Mouse (Mus musculus): ENCODE data around the gene Pgam2.
A peak's percentile ranks its signal among the peaks of the same experiment; 100 is the strongest.

Gene Pgam2

GRCm38 (mm10) chr11:5762633-5762982 is 40.9 kb downstream of the Pgam2 start:
- DNase-seq (ENCODE audit: low spot score): no peak

DNA sequence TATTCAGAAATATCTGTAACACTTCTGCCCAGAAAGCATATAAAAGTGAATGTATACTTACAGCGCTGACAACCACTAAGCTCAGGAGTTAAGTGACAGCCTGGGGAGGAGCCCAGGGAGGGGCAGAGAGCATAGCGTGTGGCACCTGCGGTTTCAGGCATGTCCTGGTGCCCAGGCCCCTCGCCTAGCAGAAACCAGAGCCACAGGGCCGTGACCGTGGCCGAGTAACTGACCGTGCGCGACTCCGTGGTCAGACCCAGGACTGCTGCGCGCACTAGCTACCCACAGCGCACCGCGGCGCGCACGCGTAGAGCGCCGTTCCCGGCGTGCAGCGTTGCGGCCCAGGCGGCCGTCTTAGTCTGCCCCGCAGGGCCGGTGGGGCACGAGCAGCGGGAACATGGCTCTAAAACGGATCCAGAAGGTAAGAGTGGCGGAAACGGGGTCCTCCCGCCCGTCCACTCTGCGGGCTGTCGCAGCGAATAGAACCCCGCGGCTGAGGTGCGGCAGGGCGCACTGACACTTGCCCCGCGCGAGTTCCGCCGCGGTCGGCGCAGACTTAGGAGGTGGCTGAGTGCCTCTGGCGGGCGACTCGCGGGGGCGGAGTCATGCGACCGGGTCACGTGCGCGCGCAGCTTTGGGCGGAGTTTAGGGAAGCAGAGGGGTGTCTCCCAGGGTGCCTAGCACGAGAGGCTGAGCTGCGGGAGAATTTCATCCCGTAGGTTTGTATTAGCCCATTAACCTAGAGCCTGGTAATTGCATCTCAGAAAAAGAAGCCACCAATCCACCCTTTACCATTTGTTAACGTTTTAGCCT is 41.5 kb downstream of the Pgam2 start, which contains the start of gene Urgcp:
Gene Urgcp (minus strand): TSS at position 557 of the 813 bp plus-strand sequence.
- DNase-seq (ENCODE audit: low spot score): peak; percentile 95

- DNase-seq (ENCODE audit: low spot score): no peak
Measured at GRCm38 (mm10) chr11:5753755-5754154, 49.8 kb downstream of the Pgam2 start.

All from T-cell, adult 2 months (primary cell).